Mouse (Mus musculus): ENCODE results near the gene Amigo3. TPM values are rescaled to one million over a fixed set of nuclear protein-coding genes. Genes with fewer than 3 reads are reported as not detected.

Gene Amigo3
- polyA plus RNA-seq, 1 experiment from 2014 or later, result 3.1 TPM

GRCm38 (mm10) chr9:108082988-108083431, 30.1 kb downstream of the Amigo3 start, which contains the start of gene Rnf123:
TSS of gene Rnf123 (minus strand) at chr9:108083346.
- DNase-seq, result no peak
- Histone ChIP-seq H3K4me3 (ENCODE audit: low read depth, low read length) (peak within 1 kb of the TSS; percentile 14), H3K9me3 (ENCODE audit: low read depth, low read length) (no peaks in the 10 kb centered on the region), H3K4me1 (ENCODE audit: insufficient read depth) (no peaks in the 10 kb centered on the region), H3K4me2 (peak within 1 kb of the TSS; percentile 45), H3K27me3 (ENCODE audit: insufficient read depth, low read length) (peaks cover 26% of the 10 kb centered on the region), H3K9ac (peak within 1 kb of the TSS; percentile 23; the same call in 1 of the 2 replicates), H3K27ac (ENCODE audit: low read depth) (no peak within 1 kb of the TSS), H3K36me3 (ENCODE audit: insufficient read depth) (peaks cover 42% of the 10 kb centered on the region)
- WGBS, result 25% methylated on average over 12 of the region's 12 CpGs
- TF ChIP-seq CTCF (IDR thresholded peaks at IDR 0.05; ENCODE audit: low read depth), result no peak
- ATAC-seq (ENCODE audit: insufficient read depth), result no peak

GRCm38 (mm10) chr9:108083561-108083960, 30.6 kb downstream of the Amigo3 start:
- no peak for ATAC-seq (ENCODE audit: insufficient read depth)
- H3K27ac ChIP-seq (ENCODE audit: low read depth), result no peak overlapping the region
- no peak for DNase-seq
- no peaks in the 10 kb centered on the region for H3K4me1 ChIP-seq (ENCODE audit: insufficient read depth)
- peaks cover 47% of the 10 kb centered on the region for H3K36me3 ChIP-seq (ENCODE audit: insufficient read depth)
- TF ChIP-seq CTCF (IDR thresholded peaks at IDR 0.05; ENCODE audit: low read depth), result no peak
- no peaks in the 10 kb centered on the region for H3K9me3 ChIP-seq (ENCODE audit: low read depth, low read length)
- WGBS, result 59% methylated on average over 6 of the region's 6 CpGs
- H3K9ac ChIP-seq, result no peak overlapping the region
- no peak overlapping the region for H3K4me2 ChIP-seq
- H3K4me3 ChIP-seq (ENCODE audit: low read depth, low read length), result no peak overlapping the region
- H3K27me3 ChIP-seq (ENCODE audit: insufficient read depth, low read length), result peaks cover 26% of the 10 kb centered on the region

DNA sequence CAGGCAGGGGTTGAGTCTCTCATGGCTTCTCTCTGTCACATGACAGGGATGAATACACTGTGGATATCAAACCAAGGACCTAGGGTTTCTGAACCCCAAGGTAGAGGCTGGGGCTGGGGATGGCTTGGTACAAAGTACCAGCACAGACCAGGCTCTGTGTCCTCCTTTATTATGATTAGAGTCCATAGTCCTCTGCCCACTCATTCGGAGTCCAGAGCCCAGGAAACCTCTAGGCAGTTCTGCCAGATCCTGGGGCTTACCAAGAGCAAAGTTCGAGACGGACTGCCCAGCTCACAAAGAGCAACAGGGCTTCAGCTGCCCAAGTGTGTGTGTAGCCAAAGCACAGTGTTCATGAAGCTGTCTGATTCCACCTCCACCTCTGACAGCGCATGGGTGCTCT, 32.3 kb downstream of the Amigo3 start:
- ATAC-seq (ENCODE audit: insufficient read depth) (no peak), DNase-seq (no peak)
- no peak overlapping the region for H3K27ac ChIP-seq (ENCODE audit: low read depth)
- no peak overlapping the region for H3K4me3 ChIP-seq (ENCODE audit: low read depth, low read length)
- no peak overlapping the region for H3K9ac ChIP-seq
- H3K36me3 ChIP-seq (ENCODE audit: insufficient read depth), result peaks cover 64% of the 10 kb centered on the region
- H3K27me3 ChIP-seq (ENCODE audit: insufficient read depth, low read length), result peaks cover 26% of the 10 kb centered on the region
- no peaks in the 10 kb centered on the region for H3K9me3 ChIP-seq (ENCODE audit: low read depth, low read length)
- no peak for TF ChIP-seq CTCF (IDR thresholded peaks at IDR 0.05; ENCODE audit: low read depth)
- H3K4me1 ChIP-seq (ENCODE audit: insufficient read depth), result no peaks in the 10 kb centered on the region
- H3K4me2 ChIP-seq, result no peak overlapping the region
- 93% methylated on average over 4 of the region's 4 CpGs for WGBS

DNA sequence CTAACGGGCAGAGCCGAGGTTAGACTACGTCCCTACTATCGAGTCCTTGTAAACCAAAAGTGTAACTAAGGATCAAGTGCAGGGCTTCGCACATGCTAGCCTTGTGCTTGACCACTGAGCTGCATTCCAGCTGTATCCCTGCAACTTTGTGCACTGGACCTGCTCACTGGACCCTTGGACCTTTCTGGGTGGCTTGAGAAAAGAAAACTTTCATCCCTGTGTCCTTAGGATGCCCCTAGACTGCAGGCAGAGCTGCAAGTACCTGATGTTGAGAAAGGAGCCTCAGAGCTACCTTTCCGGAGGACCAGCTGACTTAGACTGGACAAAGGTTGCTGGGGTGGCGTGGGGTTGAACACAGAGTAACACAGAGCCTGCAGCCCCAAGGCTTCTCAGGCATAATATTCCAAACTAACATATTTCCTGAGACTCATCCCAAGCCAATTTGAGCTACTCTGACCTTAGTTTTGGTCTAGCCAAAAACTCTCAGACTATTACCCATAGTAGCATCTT, 37.7 kb downstream of the Amigo3 start:
- no peak overlapping the region for H3K4me3 ChIP-seq (ENCODE audit: low read depth, low read length)
- WGBS, result 91% methylated on average over 7 of the region's 7 CpGs
- no peak overlapping the region for H3K4me2 ChIP-seq
- no peak for DNase-seq
- H3K9ac ChIP-seq, result no peak overlapping the region
- H3K36me3 ChIP-seq (ENCODE audit: insufficient read depth), result peaks cover 68% of the 10 kb centered on the region
- no peaks in the 10 kb centered on the region for H3K9me3 ChIP-seq (ENCODE audit: low read depth, low read length)
- no peak for TF ChIP-seq CTCF (IDR thresholded peaks at IDR 0.05; ENCODE audit: low read depth)
- H3K27me3 ChIP-seq (ENCODE audit: insufficient read depth, low read length), result no peaks in the 10 kb centered on the region
- no peak for ATAC-seq (ENCODE audit: insufficient read depth)
- peaks cover 5% of the 10 kb centered on the region for H3K4me1 ChIP-seq (ENCODE audit: insufficient read depth)
- H3K27ac ChIP-seq (ENCODE audit: low read depth), result no peak overlapping the region

DNA sequence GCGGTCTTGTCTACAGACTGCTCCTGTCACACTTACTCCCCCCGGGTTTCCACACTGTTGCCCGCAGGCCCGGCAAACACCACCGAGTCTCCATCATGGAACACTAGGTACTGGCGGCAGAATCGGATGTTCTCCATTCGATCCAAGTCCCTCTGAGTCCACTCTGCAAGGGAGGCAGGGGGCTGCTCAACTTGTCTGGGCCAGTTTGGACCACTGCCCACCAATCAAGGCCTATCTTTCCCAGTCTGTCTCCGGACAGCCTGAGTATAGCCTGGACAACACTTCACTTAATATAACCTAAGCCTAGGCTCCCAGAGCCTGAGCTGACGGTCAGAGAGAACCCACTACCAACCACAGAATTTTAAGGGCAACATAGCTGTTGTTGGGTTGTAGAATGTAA, 40.6 kb downstream of the Amigo3 start:
- Histone ChIP-seq H3K4me2 (peak overlapping the region; percentile 99), H3K4me3 (ENCODE audit: low read depth, low read length) (peak overlapping the region; percentile 76), H3K27me3 (ENCODE audit: insufficient read depth, low read length) (no peaks in the 10 kb centered on the region), H3K9me3 (ENCODE audit: low read depth, low read length) (no peaks in the 10 kb centered on the region), H3K27ac (ENCODE audit: low read depth) (no peak overlapping the region; the same call in 1 of the 2 replicates), H3K9ac (peak overlapping the region; percentile 77), H3K4me1 (ENCODE audit: insufficient read depth) (peaks cover 5% of the 10 kb centered on the region), H3K36me3 (ENCODE audit: insufficient read depth) (peaks cover 39% of the 10 kb centered on the region)
- ATAC-seq (ENCODE audit: insufficient read depth) (no peak), DNase-seq (peak; percentile 21)
- TF ChIP-seq CTCF (IDR thresholded peaks at IDR 0.05; ENCODE audit: low read depth), result no peak
- WGBS, result 65% methylated on average over 10 of the region's 10 CpGs

GRCm38 (mm10) chr9:108094184-108094941, 41.4 kb downstream of the Amigo3 start, which contains the start of gene Apeh:
TSS of gene Apeh (minus strand) at chr9:108094606.
- H3K4me2 ChIP-seq, result peak within 1 kb of the TSS; percentile 99
- H3K27ac ChIP-seq (ENCODE audit: low read depth), result peak within 1 kb of the TSS; percentile 82
- peak within 1 kb of the TSS; percentile 77 for H3K9ac ChIP-seq
- peak; percentile 98 for DNase-seq
- H3K36me3 ChIP-seq (ENCODE audit: insufficient read depth), result peaks cover 31% of the 10 kb centered on the region
- ATAC-seq (ENCODE audit: insufficient read depth), result peak; percentile 97
- no peaks in the 10 kb centered on the region for H3K9me3 ChIP-seq (ENCODE audit: low read depth, low read length)
- no peaks in the 10 kb centered on the region for H3K27me3 ChIP-seq (ENCODE audit: insufficient read depth, low read length)
- H3K4me3 ChIP-seq (ENCODE audit: low read depth, low read length), result peak within 1 kb of the TSS; percentile 76
- peak; percentile 25 for TF ChIP-seq CTCF (IDR thresholded peaks at IDR 0.05; ENCODE audit: low read depth)
- H3K4me1 ChIP-seq (ENCODE audit: insufficient read depth), result peaks cover 5% of the 10 kb centered on the region
- under 1% methylated on average over 52 of the region's 52 CpGs for WGBS

- peak; percentile 26 for DNase-seq
These were observed 42.0 kb downstream of the Amigo3 start for GRCm38 (mm10) chr9:108094998-108095411.

More at GRCm38 (mm10) chr9:108094998-108095411, 42.0 kb downstream of the Amigo3 start:
- WGBS, result under 1% methylated on average over 16 of the region's 16 CpGs
- Histone ChIP-seq H3K4me1 (ENCODE audit: insufficient read depth) (peaks cover 5% of the 10 kb centered on the region), H3K4me2 (peak overlapping the region; percentile 99), H3K4me3 (ENCODE audit: low read depth, low read length) (peak overlapping the region; percentile 76), H3K9me3 (ENCODE audit: low read depth, low read length) (no peaks in the 10 kb centered on the region), H3K27me3 (ENCODE audit: insufficient read depth, low read length) (no peaks in the 10 kb centered on the region), H3K9ac (peak overlapping the region; percentile 77), H3K27ac (ENCODE audit: low read depth) (peak overlapping the region; percentile 67), H3K36me3 (ENCODE audit: insufficient read depth) (peaks cover 25% of the 10 kb centered on the region)
- TF ChIP-seq CTCF (IDR thresholded peaks at IDR 0.05; ENCODE audit: low read depth), result no peak
- ATAC-seq (ENCODE audit: insufficient read depth), result peak; percentile 42
